Mouse (Mus musculus) testis, adult 2 months (tissue): Measurements from ENCODE around the gene Nlrc5.

Experiments used
- CTCF ChIP-seq: fragments of 200-500 bp; IDR thresholded peaks from 2 replicates; pipeline ENCODE4 v1.5.1; 2012; ENCODE audit warnings: low read depth, mild to moderate bottlenecking, inconsistent platforms, low read length, moderate library complexity; ENCODE audit not compliant: control insufficient read depth, insufficient read depth, insufficient replicate concordance
- POLR2A ChIP-seq: fragments of 200-500 bp; IDR thresholded peaks from 2 replicates; pipeline ENCODE4 v1.6.1; 2012; ENCODE audit warnings: low read depth, mild to moderate bottlenecking, inconsistent platforms, low read length, moderate library complexity; ENCODE audit not compliant: control insufficient read depth

DNA sequence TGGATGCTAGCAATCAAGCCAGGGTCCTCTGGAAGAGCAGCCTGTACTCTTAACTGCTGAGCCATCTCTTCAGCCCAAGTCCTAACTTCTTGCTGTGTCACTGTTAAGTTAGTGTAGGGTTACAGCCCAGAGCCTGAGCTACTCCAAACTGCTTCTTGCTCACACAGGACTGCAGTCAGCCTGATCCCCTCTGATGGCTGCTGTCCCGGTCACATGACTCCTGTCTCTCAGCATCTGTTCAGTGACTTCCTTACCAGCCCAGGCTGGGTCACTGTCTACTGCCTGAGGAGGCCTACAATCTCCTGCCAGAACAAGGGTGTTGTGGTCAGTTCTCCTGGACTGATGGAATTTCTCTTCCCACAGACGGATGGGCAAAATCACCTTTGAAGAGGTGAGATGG is 18.9 kb upstream of the Nlrc5 start:
- TF ChIP-seq CTCF (no peak), POLR2A (no peak)
